Mouse (Mus musculus) lung, postnatal 4 days (tissue): Measurements from ENCODE around the gene Krtap19-4.

Experiments
- DNase-seq, 2 experiments: peaks; one replicate each; pipeline ENCODE4 v3.0.0; 2021

Krtap19-4 gene

DNA sequence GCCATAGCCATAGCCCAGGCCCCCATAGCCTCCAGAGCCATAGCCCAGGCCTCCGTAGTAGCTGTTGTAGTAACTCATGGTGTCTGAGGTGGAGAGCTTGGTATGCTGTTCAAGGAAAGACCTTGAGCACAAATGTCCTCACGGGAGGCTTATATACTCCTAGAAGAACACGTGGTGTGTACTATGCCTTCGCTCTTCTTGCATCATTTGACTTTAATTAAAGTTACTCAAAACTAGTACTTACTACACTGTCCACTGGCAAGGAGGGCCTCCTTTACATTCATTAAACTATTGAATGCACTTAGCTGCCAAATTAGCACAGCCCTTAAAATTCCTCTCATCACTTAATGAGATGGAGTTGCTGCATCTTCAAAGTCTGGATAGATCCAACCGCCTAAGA is at the start of gene Krtap19-4:
Gene Krtap19-4, minus strand, starts transcription at position 101 of the 400 bp plus-strand sequence.
- DNase-seq: no peak

DNA sequence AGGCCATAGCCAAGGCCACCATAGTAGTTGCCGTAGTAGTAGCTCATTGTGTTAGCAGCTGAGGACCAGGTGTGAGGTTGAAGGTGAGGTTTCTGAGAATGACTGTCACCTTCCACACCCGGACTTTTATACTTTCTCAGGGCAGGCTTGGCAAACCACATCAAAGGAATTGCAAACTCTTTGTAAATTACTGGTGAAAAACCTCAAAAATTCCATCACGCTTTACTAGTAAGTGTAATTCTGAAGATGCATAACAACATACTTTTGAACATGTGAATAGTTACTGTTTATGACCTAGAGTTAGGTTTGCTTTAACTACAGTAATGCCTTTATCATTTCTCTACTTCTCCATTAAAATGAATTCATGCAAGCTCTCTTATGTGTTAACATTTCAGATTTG is 47.3 kb upstream of the Krtap19-4 start, which contains the start of gene Krtap19-9b:
Gene Krtap19-9b, minus strand, starts transcription at position 101 of the 400 bp plus-strand sequence.
- DNase-seq: no peak

DNA sequence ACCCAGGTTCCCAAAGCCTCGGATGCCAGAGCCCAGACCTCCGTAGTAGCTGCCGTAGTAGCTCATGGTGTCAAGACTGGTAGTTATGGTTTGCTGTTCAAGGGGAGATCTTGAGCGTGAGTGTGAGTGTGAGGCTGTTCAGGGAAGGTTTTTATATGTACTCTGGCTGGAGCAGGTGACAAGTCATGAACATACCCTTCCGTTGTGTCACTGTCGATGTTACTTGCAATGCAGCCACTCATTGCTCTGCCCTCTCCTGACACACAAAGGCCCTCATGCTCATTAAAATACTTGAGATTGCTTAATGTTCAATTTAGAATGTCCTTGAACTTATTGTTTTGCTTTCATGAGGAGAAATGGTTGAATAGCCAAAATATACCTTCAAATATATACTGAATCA is 11.5 kb upstream of the Krtap19-4 start, which contains the start of gene Krtap19-5:
Gene Krtap19-5, minus strand, starts transcription at position 101 of the 400 bp plus-strand sequence.
- DNase-seq: no peak

DNA sequence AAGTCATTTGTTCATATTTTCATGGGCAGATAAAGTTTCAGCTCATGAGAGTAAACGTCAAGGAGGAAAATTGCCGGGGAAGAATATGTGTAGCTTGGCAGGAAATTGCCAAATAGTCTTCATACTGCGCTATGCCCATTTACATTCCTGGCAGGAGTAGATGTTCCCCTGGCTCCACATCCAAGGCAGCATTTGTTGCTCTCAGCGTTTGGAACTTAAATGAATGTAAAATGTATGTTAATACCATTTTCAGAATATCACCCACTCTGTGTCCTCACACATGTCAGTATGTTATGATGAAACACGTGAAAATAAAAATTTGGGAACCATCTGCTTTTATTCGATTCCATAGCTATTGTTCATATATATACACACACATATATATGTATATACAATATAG is 2.0 kb upstream of the Krtap19-4 start:
- DNase-seq: no peak

DNA sequence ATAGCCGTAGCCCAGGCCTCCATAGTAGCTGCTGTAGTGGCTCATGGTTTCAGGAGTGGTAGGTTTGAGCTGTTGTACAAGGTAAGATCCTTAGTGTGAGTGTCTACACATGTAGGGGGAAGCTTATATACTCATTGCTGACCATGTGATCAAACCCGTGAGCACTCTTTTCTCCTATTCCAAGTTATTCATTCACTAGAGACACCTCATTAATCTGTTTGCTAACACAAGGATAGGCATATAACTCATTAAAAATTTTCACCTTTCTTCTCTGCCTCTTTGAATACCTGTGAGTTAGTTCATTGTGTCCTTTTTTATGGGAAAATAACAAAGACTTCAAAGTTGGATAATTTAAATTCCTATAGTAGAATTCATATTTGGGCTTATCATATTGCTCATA is 7.0 kb downstream of the Krtap19-4 start, which contains the start of gene Krtap19-3:
Gene Krtap19-3, minus strand, starts transcription at position 101 of the 400 bp plus-strand sequence.
- no peak for DNase-seq

- no peak for DNase-seq
Observed at GRCm38 (mm10) chr16:88874169-88874568, 10.7 kb downstream of the Krtap19-4 start, which contains the start of gene Krtap19-2. Gene Krtap19-2, minus strand, starts transcription at chr16:88874269.

- DNase-seq: no peak
Observed at GRCm38 (mm10) chr16:88869311-88869710, 15.6 kb downstream of the Krtap19-4 start, which contains the start of gene Krtap19-1. Gene Krtap19-1, minus strand, starts transcription at chr16:88869411.

DNA sequence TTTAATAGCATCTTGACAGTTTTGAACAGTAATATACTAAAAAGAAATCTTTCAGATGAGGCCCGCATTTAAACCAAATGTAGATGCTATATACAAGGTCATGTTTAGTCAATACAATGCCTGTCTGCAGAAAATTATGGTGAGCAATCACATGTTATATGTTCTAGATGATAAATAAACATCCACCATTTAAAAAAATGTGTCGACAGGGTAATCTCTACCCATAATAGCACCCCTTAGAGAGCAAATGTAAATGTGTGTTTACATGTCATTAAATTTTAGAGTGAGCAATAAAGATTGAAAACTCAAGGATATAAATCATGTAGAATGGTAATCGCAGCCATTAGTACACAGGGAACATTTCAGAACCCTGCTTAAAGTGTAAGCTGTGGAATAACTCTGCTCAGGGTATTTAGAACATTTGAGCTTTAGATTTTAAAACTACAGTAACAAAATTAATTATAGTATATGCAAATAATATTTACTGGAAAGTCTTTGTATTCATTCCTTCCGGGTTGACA is 19.9 kb downstream of the Krtap19-4 start:
- DNase-seq: no peak

GRCm38 (mm10) chr16:88851450-88851849 is 33.4 kb downstream of the Krtap19-4 start:
- no peak for DNase-seq

- DNase-seq: no peak
Observed at GRCm38 (mm10) chr16:88848558-88848957, 36.3 kb downstream of the Krtap19-4 start.

DNA sequence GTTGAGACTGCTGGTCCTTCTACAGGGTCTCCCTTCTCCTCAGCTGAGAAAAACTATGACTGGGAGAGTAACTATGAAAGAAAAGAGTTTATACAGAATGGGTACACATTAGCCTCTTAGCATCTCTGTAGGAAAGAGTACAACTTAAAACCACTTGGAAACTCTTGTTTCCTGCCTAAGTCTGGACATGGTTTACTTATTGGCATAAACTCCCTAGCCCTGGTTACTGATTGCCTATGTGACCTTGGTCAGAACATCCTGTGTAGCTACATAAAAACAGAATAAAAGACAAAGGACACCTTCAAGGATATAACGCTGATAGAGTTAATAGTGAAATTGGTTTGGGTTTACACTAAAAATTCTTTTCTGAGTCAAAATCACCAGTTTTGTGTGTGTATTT is 37.5 kb downstream of the Krtap19-4 start:
- DNase-seq: no peak
